In genomic region chr9:112348942-112349341, GRCm38 (mm10) we compare ENCODE assay signal across 16 mouse cellular contexts.
DNase-seq lines count a peak whose midpoint lies in the region; TF ChIP-seq lines count a peak whose summit lies in the region.
"Had no signal": no experiment of that assay in that cellular context is flagged by ENCODE, and none has a peak within 500 bp of the region (broad histone marks: within the 10 kb centered on the region; RNA-seq: fewer than 3 reads in every experiment).

No protein-coding gene starts in this region.

- no peak overlapping the region for H3K4me3 ChIP-seq in myocyte

- no peak overlapping the region for H3ac ChIP-seq in myocyte (ENCODE audit: control insufficient read depth, insufficient read length)

- H3K36me3 ChIP-seq in myocyte (ENCODE audit: control insufficient read depth, insufficient read depth): no peaks in the 10 kb centered on the region
- H3K36me3 ChIP-seq: G1E had no signal

- TF ChIP-seq POLR2A in myocyte (IDR thresholded peaks at IDR 0.05; ENCODE audit: insufficient read length, low read depth): no peak

- H3K4me2 ChIP-seq in myocyte (ENCODE audit: low read depth): no peak overlapping the region

- no peaks in the 10 kb centered on the region for H3K79me2 ChIP-seq in myocyte (ENCODE audit: control insufficient read depth, insufficient read depth)

- no peaks in the 10 kb centered on the region for H3K27me3 ChIP-seq in myocyte (ENCODE audit: control insufficient read depth, insufficient read depth, insufficient read length)
- H3K27me3 ChIP-seq: CH12.LX, Patski had no signal

- no peak for DNase-seq in right cerebral cortex, adult 18-20 months
- DNase-seq: adrenal gland, adult 2 months; adrenal gland, adult 8-10 months; adrenal gland, postnatal 10 days; adrenal gland, postnatal 14 days; adrenal gland, postnatal 25 days; adrenal gland, postnatal 36 days; B cell, adult 2 months; cerebellum, adult 11 months; cerebellum, adult 11-12 months; cerebellum, adult 18-20 months; cerebellum, adult 2 months had no signal

TF ChIP-seq in myocyte, 11 proteins besides CTCF, POLR2A, EP300 and RAD21:
- TF ChIP-seq TCF12 (IDR thresholded peaks at IDR 0.05; ENCODE audit: insufficient read depth, poor library complexity, severe bottlenecking) (no peak), MYOD1 (IDR thresholded peaks at IDR 0.05; ENCODE audit: control insufficient read depth in 1 of 3, insufficient read length in 2 of 3, low read depth in 2 of 3) (peak; percentile 68 to 84 (median 77))
